Mouse (Mus musculus) ES-CJ7 (cell line): ENCODE measurements around the gene Slc34a3.

Experiments
- DNase-seq: peaks from one replicate; pipeline ENCODE4 v3.0.0; 2011; ENCODE audit warnings: low read depth, low spot score

The Slc34a3 gene

GRCm38 (mm10) chr2:25225811-25226379, 8.3 kb downstream of the Slc34a3 start:
- no peak for DNase-seq

GRCm38 (mm10) chr2:25224766-25225752, 9.1 kb downstream of the Slc34a3 start:
- DNase-seq = peak; percentile 100

- no peak for DNase-seq
Observed at GRCm38 (mm10) chr2:25224492-25224765, 9.7 kb downstream of the Slc34a3 start, which contains the start of gene Tubb4b. Tubb4b (minus strand) TSS chr2:25224702.

GRCm38 (mm10) chr2:25223681-25224491, 10.3 kb downstream of the Slc34a3 start:
- DNase-seq = peak; percentile 85

- DNase-seq = peak; percentile 33
Observed at GRCm38 (mm10) chr2:25221331-25221772, 12.8 kb downstream of the Slc34a3 start.

- DNase-seq = no peak
Observed at GRCm38 (mm10) chr2:25218445-25218844, 15.7 kb downstream of the Slc34a3 start, which contains the start of gene Fam166a. Fam166a (plus strand) TSS chr2:25218745.

GRCm38 (mm10) chr2:25217666-25218065, 16.5 kb downstream of the Slc34a3 start:
- DNase-seq = no peak

GRCm38 (mm10) chr2:25214444-25214843, 19.7 kb downstream of the Slc34a3 start, which contains the start of gene Stpg3:
Stpg3 (minus strand) TSS chr2:25214637.
- no peak for DNase-seq

- DNase-seq = no peak
Observed at GRCm38 (mm10) chr2:25213266-25213865, 20.8 kb downstream of the Slc34a3 start.

- DNase-seq = peak; percentile 95
Observed at GRCm38 (mm10) chr2:25211121-25211670, 23.0 kb downstream of the Slc34a3 start, which contains the start of gene Nelfb. Nelfb (minus strand) TSS chr2:25211489.

GRCm38 (mm10) chr2:25210686-25211085, 23.5 kb downstream of the Slc34a3 start:
- no peak for DNase-seq

- no peak for DNase-seq
Observed at GRCm38 (mm10) chr2:25207593-25207992, 26.6 kb downstream of the Slc34a3 start.

GRCm38 (mm10) chr2:25203631-25204214, 30.4 kb downstream of the Slc34a3 start:
- peak; percentile 68 for DNase-seq

GRCm38 (mm10) chr2:25200631-25201030, 33.5 kb downstream of the Slc34a3 start:
- DNase-seq = no peak

GRCm38 (mm10) chr2:25197946-25198345, 36.2 kb downstream of the Slc34a3 start:
- no peak for DNase-seq

GRCm38 (mm10) chr2:25197191-25197590, 37.0 kb downstream of the Slc34a3 start:
- no peak for DNase-seq

GRCm38 (mm10) chr2:25196172-25196954, 37.8 kb downstream of the Slc34a3 start, which contains the start of gene Tor4a:
Tor4a (minus strand) TSS chr2:25196886.
- DNase-seq = peak; percentile 85

GRCm38 (mm10) chr2:25195211-25196156, 38.7 kb downstream of the Slc34a3 start:
- DNase-seq = peak; percentile 51
